Mouse (Mus musculus) c-Kit-negative CD71-positive TER-119-positive erythroid progenitor cells, embryonic 14.5 days (primary cell): ENCODE data around the gene Tead3.
"Not testable (repeated sequence)": the region's sequence is repeated elsewhere in the genome, so short reads cannot be mapped to it uniquely, and the experiment has no call there.

ENCODE experiments used
- DNase-seq: peaks from one replicate; pipeline ENCODE4 v3.0.0-alpha.2; 2013; ENCODE audit warnings: low read depth, low spot score

Tead3 gene

DNA sequence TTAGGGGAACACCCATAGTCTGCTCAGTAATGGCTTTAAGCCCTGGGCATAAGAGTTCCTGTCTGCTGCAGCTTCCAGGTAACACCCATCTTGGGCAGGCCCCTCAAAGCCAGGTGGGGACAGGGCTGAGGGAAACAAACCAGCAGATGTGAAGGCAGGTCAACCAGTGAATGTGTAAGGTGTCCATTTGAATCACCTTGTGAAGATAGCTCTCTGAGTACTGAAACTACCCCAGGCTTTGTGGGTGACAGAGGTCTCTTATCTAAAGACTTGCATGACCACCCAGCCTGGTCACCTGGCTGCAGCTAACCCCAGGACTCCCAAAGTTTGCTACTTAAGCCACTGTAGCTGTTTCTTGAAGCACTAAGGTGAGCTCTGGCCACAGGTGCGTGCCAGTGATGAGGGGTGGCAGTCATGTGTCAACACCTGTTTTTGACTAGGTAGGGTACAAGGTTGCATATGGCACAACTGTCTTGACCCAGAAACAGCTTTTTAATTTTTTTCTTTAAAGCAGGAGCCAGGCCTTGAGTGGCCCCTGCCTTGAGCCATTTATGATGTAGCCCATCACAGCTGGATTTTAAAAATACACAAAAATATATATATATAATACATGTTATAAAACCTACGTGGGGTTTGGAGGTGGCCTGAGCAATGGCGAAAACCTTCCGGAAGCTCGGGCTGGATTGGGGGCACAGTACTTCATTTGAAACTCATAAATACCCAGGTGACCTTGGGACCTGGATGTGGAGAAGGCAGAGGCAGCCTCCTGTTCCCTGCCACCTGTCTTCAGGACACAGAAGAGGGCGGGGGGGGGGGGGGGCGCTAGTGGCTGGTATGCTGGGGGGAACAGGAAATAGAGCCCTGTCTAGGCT is 19.1 kb downstream of the Tead3 start:
- no peak for DNase-seq

DNA sequence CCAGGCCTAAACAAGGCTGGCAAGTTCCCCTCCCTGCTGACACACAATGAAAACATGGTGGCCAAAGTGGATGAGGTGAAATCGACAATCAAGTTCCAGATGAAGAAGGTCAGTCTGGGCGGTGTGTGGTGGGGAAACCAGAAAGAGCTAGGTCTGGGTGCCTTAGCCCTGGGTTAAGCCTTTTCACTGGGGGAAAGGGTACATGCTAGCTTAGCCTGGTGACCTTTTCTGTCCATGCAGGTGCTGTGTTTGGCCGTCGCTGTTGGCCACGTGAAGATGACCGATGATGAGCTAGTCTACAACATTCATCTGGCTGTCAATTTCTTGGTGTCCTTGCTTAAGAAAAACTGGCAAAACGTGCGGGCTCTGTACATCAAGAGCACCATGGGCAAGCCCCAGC is 20.0 kb downstream of the Tead3 start:
- not testable (repeated sequence) for DNase-seq

DNA sequence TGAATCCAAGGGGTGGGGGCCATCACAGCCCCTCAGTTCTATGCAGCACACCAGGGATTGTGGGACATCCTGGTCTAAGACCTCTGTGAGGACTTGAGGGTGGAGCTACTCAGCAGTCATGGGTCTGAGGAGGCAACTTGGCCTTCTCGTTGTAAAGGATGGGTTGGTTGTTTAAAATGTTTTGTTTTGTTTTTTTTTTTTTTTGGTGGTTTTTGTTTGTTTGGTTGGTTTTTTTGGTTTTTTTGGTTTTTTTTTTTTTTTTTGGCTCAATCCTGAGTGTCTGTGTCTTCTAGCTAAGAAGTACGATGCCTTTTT is 20.4 kb downstream of the Tead3 start:
- no peak for DNase-seq

DNA sequence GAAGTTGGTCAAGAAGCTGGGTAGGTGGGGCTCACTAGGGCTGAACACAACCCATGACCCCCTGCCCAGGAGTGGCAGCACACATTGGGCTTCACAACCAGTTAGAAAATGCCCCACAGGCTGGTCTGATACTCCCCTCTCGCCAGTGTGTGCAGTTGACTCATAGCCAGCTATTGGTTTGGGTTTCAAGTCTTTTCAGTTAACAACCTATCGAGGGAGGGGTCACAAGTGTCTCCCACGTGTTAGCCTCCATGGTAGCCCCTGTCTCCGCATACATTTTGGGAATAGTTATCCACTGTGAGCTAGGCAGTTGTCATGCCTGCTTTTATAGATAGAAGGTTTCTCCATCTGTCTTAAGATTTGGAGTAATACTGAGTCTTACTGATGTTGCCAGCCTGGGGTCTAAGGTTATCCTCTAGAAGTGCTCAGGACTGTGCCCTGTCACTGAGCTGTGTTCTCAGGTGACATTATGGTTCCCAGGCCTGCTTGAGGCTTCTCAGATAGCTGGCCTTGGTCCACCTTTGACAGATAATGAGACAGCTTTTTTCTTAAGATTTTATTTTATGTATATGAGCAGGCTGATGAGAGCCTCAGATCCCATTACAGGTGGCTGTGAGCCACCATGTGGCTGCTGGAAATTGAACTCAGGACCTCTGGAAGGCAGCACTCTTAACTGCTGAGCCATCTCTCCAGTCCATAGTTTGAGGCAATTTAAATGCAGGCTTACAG is 20.9 kb downstream of the Tead3 start:
- DNase-seq: no peak

DNA sequence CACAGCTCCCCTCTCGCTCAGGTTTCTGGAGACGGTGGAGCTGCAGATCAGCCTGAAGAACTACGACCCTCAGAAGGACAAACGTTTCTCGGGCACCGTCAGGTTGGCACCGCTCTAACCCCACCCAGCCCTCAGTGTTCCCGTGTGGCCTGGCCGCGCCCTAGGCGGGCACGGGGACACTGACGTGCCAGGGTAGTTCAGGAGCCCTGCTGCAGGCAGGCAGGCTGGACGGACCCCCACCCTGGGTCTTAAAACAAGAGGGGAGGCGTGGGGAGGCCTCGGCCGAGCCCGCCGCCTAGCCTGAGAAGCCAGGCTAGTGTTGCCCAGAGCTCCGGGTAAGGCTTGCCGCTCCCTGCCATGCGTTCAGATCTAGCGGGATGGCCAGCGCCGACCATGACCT is 21.7 kb downstream of the Tead3 start:
- DNase-seq: no peak

DNA sequence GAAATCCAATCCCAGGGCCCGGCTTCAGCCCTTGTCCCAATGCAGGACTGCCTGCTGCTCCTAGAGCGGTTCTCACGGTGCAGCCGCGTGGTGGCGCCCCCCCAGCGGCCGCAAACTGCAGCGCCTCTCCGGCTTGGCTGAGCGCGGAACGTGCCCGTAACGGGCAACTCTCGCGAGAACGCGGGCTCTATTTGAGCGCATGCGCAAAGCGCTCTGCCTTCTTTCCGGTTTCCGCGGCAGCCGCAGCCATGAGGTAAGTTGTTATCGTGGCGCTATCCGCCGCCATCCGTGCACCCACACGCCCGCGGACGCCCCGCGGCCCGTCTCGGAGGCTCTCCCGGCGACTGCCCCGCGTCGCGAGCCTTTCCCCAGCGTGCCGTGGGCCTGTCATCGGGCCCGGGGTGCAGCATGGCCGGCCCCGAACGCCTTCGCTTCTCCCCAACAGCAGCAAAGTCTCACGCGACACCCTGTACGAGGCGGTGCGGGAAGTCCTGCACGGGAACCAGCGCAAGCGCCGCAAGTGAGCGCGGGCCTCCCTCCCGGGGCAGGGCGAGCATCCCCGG is 22.2 kb downstream of the Tead3 start, which contains the start of gene Rpl10a:
Gene Rpl10a, plus strand, starts transcription at position 106 of the 563 bp plus-strand sequence.
- DNase-seq: peak; percentile 92

DNA sequence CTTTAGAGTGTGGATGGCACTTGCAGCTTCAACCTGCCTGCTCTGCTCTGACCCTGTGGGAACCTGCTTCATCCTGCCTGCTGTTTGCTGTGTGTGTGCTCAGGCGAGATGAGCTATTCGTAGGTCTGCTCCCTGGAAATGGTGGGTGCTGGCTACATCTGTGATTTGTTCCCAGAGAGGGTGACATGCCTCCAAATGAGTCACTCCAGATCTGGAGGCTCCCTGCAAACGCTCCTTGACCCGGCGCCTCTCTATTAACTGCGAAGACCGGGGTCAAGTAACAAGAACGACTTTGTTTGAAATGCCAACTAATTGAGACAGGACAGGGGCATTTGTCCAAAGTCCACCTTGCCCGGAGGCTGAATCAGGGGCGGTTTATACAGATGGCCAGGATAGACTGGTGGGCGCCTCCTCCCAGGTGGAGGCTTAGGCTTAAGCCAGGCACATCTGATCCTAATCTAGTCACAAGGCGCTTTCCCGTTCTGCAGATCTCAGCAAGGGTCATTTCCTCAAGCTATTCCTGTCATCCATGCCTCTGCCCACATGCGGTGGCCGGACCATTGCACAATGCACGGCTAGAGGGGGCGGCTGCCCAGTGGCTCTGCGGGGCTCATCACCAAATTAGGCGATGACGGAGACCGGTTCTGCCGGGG is 22.8 kb downstream of the Tead3 start:
- no peak for DNase-seq

DNA sequence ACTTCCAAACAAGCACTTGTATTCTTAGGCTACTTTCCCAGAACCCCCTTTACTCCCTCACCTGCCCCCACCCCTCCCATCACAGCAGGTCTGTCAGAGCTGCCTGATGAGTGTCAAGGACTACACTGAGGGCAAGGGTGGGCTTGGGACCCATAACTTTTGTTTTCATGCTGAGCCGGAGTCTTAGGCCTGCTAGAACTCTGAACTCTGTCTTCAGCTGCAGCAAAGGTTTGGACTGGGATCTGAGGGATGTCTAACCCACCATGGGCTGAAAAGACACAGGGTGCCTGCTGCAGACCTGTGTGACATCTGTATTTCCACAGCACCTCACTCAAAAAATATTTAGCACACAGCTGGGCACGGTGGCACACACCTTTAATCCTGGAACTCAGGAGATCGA is 23.7 kb downstream of the Tead3 start:
- no peak for DNase-seq

DNA sequence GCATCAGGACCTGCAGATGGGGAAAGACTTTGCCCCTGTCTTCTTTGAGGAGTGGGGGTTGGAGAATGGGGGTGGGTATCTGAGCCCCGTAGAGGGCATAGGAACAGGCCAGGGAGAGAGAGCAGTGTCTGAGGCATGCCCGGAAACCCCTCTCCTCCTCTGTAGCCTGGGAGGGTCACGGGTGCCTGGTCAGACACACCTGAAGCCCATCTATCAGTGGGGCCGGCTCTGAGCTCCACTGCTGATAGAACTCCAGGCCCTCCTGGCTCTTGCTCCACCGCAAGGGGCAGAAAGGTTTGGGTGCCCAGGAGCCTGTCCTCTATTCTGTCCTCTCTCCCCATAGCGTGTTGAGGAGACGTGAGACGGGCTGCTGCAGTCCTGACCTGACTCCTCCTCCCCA is 24.9 kb downstream of the Tead3 start:
- no peak for DNase-seq

DNA sequence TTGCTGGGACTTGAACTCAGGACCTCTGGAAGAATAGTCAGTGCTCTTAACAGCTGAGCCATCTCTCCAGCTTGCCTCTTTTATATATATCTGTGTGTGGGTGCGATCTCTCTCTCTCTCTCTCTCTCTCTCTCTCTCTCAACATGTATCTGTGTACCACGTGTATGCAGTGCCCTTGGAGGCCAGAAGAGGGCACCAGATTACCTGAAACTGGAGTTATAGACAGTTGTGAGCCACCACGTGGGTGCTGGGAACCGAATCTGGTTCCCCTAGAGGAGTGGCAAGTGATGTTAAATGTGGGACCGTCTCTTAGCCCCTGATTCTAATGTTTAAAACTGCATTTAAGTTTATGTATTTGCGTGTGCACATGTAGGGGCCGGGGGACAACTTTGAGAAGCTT is 26.2 kb downstream of the Tead3 start:
- not testable (repeated sequence) for DNase-seq

DNA sequence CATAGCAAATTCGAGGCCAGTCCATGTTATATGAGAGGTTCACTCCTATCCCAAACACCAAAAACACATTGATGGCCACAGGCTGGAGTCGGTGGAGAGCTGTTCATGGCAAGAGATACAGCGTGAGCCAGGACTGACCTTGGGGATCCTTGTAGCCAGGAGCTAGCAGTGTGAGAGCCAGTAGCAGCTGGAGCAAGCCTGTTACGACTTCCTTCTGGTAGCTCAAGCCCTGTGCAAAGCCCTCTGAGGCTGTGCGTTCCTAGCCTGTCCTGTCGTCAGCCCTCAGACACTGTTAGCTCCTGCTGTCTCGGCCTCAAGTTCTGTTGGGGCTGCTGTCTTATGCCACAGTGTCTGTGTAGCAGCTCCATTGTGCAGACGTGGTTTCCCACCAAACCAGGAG is 26.8 kb downstream of the Tead3 start:
- no peak for DNase-seq

DNA sequence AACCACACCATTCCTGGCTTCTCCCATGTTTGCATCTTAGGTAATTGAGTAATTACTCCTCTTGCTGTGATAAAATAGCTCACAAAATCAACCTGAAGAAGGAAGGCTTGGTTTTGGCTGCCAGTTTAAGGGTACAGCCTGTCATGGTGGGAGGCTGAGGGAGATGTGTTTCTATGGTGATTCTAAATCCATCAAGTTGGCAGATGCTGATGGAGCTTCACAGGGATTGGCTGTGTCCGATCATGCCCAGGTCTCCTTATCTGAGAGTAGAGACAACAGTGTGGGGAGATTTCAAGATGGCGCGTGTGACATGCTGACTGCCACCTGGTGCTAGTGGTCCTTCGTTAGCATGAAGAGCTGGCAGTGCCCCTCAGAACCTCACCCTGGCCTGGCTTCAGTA is 28.9 kb downstream of the Tead3 start:
- DNase-seq: no peak

DNA sequence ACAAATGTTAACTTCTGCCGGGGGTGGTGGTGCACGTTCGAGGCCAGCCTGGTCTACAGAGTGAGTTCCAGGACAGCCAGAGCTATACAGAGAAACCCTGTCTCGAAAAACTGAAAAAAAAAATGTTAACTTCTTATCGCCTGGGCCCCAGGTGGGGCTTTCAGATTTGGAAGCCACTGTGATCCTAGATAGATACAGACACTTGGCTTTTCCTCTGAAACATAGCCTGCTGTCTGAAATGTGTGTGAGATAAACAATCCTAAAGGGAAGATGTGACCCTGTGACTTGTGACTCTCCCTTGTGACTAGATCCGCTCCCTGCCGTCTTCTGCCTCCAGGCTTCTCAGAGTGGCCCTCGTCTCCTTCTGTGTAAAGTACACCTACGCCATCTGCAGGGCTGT is 32.9 kb downstream of the Tead3 start:
- DNase-seq: no peak

DNA sequence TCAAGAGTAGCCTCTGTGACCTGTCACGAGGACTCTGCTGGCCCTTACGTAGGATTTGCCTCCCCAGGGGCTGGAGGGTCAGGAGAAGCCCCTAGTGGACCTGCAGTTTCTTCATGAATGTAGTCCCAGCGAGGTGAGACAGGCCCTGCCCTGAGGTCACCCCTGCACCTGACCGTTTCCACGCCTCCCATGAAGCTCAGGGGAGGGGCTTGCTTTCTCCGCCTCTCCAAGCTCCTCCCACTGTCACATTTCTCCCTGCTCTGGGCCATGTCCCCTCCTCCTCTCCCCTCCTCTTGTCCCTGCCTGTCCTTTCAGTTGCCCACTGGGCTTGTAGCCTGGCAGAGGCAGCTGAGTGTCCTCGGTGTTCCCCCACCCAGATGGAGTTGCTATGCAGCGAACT is 33.5 kb downstream of the Tead3 start:
- no peak for DNase-seq

DNA sequence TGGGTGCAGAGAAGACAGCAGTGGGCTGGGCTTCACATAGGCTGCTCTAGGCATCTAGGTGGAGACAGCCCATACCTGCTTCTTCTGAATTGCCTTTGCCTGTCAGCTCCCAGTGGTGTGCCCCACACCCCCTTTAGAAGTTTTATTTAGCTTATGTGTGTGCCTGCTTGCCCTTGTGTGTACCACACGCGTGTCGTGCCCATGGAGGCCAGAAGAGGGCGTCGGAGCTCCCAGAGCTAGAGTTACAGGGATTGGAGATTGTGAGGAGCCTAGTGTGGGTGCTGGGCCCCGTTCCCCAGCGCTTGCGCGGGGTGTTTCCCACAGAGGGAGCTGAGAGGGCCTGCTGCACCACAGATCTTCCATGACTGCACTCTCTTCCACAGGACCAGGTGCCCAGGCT is 34.1 kb downstream of the Tead3 start:
- DNase-seq: no peak

DNA sequence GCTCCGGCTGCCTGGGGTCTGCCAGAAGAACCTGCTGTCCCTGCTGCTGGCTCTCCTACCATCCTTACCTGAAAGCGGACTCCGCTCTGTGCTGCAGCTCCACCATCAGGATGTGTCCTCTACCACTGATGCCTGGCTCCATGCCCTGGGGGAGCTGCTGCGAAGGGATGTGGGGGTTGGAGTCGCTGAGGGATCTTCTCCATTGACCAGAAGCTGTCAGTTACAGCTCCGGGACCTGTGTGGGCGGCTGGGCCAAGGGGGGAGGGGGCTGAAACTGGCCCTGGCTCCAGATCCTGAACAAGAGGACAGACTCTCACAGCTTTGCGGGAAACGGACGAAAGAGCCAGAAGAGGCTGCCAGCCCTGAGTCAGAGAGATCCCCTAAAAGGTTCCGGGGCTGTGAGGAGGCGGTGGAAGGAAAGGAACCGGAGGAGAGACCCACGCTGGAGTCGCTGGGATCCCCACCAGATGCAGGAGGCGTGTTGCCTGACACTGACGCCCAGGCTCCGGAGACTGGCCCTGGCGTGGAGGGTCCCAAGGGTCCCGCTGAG is 34.9 kb downstream of the Tead3 start:
- DNase-seq: no peak

DNA sequence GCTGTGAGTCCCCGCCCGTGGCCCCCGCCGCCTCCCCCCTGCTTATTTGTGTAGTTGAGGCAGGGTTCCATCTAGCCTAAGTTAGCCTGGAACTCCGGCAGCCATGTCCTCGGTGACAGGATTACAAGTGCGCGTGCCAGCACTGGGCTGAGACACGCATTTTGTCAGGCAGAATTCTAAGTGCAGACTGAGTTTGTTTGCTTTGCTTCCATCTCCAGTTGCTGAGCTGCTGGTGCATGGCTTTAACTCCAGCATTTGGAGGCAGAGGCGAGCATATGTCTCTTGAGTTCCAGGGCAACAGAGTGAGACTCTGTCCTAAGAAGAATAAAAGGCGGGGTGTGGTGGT is 36.8 kb downstream of the Tead3 start:
- DNase-seq: no peak

DNA sequence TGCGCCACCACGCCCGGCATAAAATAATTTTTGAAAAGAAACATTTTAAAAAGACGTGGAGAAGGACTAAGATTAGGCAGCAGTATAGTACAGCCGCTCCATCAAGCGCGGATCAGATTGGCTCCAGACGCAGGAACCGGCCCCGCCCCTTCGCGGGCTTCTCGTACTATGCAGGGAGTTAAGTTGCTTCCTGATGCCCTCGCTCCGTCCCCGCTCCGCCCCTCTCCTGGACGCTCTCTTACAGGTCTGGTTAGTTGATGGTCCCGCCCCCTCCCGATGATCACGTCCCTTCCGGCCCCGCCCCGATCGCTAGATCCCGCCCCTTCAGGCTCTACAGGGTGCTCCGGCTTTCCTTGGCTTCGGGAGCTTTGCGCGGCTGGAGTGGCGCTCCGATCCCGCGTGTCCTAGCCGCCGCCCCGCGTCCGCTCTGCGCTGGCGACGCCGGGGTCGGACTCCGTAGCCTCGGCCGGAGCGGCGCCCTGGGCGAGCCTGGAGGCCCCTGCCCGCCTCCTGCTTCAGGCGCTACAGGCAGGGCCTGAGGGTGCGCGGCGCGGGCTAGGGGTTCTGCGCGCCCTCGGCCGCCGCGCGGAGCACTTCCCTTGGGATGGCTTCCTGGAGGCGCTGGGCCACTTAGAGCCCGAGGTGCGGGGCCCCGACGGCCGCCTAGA is 37.3 kb downstream of the Tead3 start, which contains the start of gene Fance:
Gene Fance, plus strand, starts transcription at position 308 of the 668 bp plus-strand sequence.
- DNase-seq: peak; percentile 99

DNA sequence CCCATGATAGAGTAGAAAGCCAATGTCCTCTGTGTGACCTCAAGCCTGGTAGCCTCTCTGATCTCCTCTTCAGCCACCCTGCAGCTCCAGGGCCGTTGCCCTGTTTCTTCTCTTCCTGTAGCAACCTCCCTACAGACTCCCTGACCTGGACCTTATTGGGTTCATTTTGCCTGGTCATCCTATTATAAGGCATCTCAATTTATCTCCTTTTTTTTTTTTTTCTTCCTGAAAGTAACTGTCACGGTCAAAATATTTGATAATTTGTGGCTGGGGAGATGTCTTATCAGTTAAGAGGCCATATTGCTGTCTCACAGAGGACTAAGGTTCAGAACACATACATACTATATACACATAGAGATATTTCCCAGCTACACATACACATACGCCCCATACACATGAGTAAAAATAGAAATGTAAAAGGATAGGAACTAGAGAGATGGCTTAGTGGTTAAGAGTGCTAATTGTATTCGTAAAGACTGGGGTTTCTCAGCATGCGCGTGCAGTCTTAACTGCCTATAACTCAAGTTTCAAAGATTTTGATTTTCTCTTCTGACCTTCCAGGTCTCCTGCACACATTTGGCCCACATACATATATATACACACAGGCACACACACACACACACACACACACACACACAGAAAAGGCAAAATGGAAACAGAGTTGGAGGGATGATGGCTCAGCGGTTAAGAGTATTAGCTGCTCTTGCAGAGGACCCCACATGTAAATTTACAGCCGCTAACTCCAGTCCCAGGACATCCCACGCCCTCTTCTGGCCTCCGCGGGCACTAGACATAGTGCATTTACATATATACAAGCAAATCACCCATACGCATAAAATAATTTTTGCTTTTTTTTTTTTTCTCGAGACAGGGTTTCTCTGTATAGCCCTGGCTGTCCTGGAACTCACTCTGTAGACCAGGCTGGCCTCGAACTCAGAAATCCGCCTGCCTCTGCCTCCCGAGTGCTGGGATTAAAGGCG is 38.1 kb downstream of the Tead3 start:
- DNase-seq: no peak
